Mouse (Mus musculus) kidney, embryonic 16.5 days (tissue): ENCODE results near the gene Tmem251. TPM values are rescaled to one million over a fixed set of nuclear protein-coding genes. Genes with fewer than 3 reads are reported as not detected.

Experiments
- ATAC-seq: fragments of 200-750 bp; cut with Nextera tagmentation; 2 replicates; pipeline ENCODE4 v1.8.0; 2017; ENCODE audit warnings: moderate TSS enrichment; ENCODE audit not compliant: low FRiP score, low TSS enrichment
- H3K27ac ChIP-seq: fragments of 300-500 bp; sonication (generic); 2 replicates; pipeline ENCODE4 v1.5.1; 2014; ENCODE audit warnings: low read length
- H3K27me3 ChIP-seq: fragments of 300-500 bp; sonication (generic); 2 replicates; pipeline ENCODE4 v1.6.1; 2014; ENCODE audit warnings: low read length, control low read depth, mixed read lengths; ENCODE audit not compliant: insufficient read depth
- H3K36me3 ChIP-seq: fragments of 300-500 bp; sonication (generic); 2 replicates; pipeline ENCODE4 v1.6.1; 2014; ENCODE audit warnings: low read length, control low read depth, mixed read lengths; ENCODE audit not compliant: insufficient read depth
- H3K4me1 ChIP-seq: fragments of 300-500 bp; sonication (generic); 2 replicates; pipeline ENCODE4 v1.6.1; 2014; ENCODE audit warnings: low read length, control low read depth, mixed read lengths; ENCODE audit not compliant: insufficient read depth
- H3K4me2 ChIP-seq: fragments of 300-500 bp; sonication (generic); replicated peaks from 2 replicates; pipeline ENCODE4 v1.6.1; 2014; ENCODE audit warnings: low read depth, low read length
- H3K4me3 ChIP-seq: fragments of 300-500 bp; sonication (generic); 2 replicates; pipeline ENCODE4 v1.5.1; 2014; ENCODE audit warnings: mild to moderate bottlenecking, low read length
- H3K9ac ChIP-seq: fragments of 300-500 bp; sonication (generic); replicated peaks from 2 replicates; pipeline ENCODE4 v1.6.1; 2014; ENCODE audit warnings: low read length
- H3K9me3 ChIP-seq: fragments of 300-500 bp; sonication (generic); 2 replicates; pipeline ENCODE4 v1.6.1; 2016; ENCODE audit warnings: low read length, control low read depth
- WGBS: fragments of 180-500 bp; shearing (Covaris S2); extraction: QIAGEN DNeasy Blood & Tissue Kit; methylation state at CpG from one replicate; pipeline ENCODE4 v1.1.7; 2014; 5-methylcytosine and 5-hydroxymethylcytosine counted together
- polyA plus RNA-seq: library from polyadenylated mRNA; unstranded; fragments of >200 nt; fragmentation: Nextera tagmentation; extraction: Ambion mirVana; gene quantifications from 2 replicates; pipeline ENCODE4 v1.2.1, GENCODE M21; 2015

The Tmem251 gene
- polyA plus RNA-seq, 1 experiment from 2014 or later = 11.0 TPM

DNA sequence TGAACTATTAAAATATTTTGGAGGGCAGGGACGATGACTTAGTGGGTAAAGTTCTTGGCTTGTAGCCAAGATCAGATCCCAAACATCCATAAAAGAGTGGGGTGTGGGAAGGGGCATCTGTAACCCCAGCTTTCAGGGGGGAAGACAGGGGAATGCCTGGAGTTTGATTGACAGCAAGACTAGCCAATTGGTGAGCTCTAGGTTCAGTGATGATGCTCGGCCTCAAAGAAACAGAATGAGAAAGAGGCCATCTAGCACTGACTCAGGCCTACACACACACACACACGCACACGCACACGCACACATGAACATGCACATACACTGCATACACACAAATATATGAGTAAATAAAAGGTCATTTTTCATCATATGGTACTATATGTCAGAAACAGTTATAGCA lies 33.7 kb upstream of the Tmem251 start:
- Histone ChIP-seq H3K4me2 (no peak overlapping the region), H3K4me1 (peaks cover 16% of the 10 kb centered on the region), H3K27me3 (no peaks in the 10 kb centered on the region), H3K9ac (no peak overlapping the region), H3K27ac (no peak overlapping the region), H3K4me3 (no peak overlapping the region), H3K36me3 (no peaks in the 10 kb centered on the region), H3K9me3 (no peaks in the 10 kb centered on the region)
- WGBS = 90% methylated on average over 5 of the region's 5 CpGs
- ATAC-seq = no peak

DNA sequence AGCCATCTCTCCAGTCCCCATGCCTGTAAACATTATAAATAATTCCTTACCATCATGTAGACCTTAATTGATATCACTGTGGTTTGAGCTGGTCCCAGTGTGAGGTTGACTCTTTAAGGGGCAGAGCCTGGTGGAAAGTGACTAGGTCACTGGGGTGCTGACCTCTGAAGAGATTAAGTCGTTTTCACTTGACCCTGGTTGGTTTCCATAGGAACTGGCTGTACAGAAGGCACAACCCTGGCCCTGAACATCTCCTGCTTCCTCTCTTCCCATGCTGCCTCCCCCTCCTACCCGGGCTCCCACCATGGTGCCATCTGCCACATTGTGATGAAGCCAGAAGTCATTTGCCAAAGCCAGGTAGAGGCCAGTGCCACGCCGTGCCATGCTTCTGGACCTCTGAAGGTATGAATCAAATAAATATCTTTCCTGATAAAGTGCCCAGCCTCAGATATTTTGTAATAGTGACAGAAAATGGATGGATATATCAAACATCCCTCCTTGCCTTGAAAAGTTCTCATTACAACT lies 32.6 kb upstream of the Tmem251 start:
- H3K36me3 ChIP-seq = no peaks in the 10 kb centered on the region
- H3K27me3 ChIP-seq = no peaks in the 10 kb centered on the region
- H3K4me3 ChIP-seq = no peak overlapping the region
- H3K9ac ChIP-seq = no peak overlapping the region
- H3K27ac ChIP-seq = no peak overlapping the region
- ATAC-seq = no peak
- H3K4me2 ChIP-seq = no peak overlapping the region
- WGBS = 62% methylated on average over 4 of the region's 4 CpGs
- H3K9me3 ChIP-seq = no peaks in the 10 kb centered on the region
- peaks cover 7% of the 10 kb centered on the region for H3K4me1 ChIP-seq

DNA sequence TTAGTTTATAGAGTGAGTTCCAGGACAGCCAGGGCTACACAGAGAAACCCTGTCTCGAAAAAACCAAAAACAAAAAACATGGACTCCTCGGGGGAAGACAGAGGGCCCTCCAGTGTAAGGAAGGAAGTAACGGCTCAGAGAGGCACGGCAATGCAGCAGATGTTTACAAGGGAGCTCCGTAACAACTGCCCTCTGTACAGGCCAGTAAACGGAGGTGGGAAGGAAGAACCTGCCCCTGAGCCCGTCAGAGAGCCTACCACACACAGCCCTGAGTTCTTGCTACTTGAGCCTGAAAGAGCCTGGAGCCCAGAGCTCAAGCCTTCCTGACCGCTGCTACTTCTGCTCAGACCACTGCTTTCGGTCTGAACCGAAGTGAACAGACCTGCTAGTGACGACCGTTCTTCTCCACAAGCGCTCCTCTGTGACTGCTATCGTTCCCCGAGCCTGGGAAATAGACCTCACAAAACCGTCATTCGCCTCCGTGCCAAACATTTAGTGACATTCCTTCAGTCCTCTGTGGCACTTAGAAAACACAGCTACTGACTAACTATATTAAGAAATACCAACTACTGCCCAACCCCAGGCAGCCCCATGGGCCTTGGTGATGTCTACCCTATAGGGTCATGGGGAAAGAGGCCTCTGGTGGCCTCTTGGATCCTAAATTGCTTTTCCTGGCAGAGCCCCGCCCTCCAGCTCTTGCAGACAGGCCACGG lies 30.3 kb upstream of the Tmem251 start:
- H3K9ac ChIP-seq = no peak overlapping the region
- no peak overlapping the region for H3K27ac ChIP-seq
- H3K27me3 ChIP-seq = no peaks in the 10 kb centered on the region

DNA sequence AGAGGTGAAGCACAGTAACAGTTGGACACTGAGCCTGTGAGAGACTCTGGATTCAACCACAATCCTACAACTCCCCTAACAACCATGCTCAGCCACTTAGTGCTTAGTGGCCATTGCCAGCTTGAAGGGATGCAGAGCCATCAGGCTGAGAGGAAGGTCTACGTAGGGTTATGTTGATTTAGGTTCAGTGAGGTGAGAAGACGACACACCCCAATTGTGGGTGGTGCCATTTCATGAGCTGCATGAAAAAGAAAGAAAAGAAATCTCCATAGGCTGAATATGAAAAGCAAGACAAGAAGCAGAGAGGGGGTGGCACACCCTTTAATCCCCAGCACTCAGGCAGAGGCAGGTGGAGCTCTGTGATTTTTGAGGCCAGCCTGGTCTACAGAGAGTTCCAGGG lies 29.4 kb upstream of the Tmem251 start:
- Histone ChIP-seq H3K4me1 (no peaks in the 10 kb centered on the region), H3K9me3 (no peaks in the 10 kb centered on the region), H3K9ac (no peak overlapping the region), H3K4me2 (no peak overlapping the region), H3K36me3 (no peaks in the 10 kb centered on the region), H3K4me3 (no peak overlapping the region), H3K27ac (no peak overlapping the region), H3K27me3 (no peaks in the 10 kb centered on the region)
- WGBS = 35% methylated on average over 2 of the region's 2 CpGs
- ATAC-seq = no peak

More for the DNA sequence above, 30.3 kb upstream of the Tmem251 start:
- no peaks in the 10 kb centered on the region for H3K36me3 ChIP-seq
- H3K4me1 ChIP-seq = peaks cover 3% of the 10 kb centered on the region; the same call in 1 of the 2 replicates
- H3K9me3 ChIP-seq = no peaks in the 10 kb centered on the region
- no peak overlapping the region for H3K4me2 ChIP-seq
- no peak overlapping the region for H3K4me3 ChIP-seq
- WGBS = 53% methylated on average over 20 of the region's 20 CpGs
- ATAC-seq = no peak

DNA sequence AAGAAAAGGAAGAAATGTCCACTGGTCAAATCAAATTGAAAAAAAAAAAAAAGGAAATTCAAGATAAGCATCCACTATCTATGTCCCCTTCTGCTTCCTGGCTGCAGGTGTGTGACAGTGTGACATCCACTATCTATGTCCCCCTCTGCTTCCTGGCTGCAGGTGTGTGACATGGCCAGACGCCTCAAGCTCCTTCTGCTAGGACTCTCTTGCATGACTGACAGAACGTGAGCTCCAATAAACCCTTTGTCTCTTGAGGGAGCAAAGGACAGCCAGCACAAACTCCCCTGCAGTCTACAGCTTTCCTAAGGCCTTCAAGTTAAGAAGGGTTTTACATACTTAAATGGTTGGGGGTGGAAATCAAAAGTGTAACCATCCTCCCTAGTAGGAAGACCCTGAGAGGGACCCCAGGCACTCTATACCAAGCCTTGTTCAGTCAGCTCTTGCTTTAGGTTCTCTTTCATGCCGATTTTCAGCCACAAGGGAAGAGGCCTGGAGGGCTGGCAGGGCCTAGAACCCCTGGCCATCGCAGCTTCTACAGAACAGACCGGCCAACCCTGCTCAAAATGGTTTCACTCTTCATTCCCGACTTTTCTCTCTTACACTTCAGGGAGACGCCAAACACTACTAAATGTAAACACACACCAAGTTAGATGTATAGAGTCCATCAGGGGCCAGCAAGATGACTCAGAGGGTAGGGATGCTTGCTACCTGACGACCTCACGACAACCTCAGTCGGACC lies 28.7 kb upstream of the Tmem251 start:
- H3K4me2 ChIP-seq = no peak overlapping the region
- no peak for ATAC-seq
- H3K27me3 ChIP-seq = no peaks in the 10 kb centered on the region
- H3K4me1 ChIP-seq = no peaks in the 10 kb centered on the region
- no peak overlapping the region for H3K27ac ChIP-seq
- H3K4me3 ChIP-seq = no peak overlapping the region
- 83% methylated on average over 10 of the region's 10 CpGs for WGBS
- H3K36me3 ChIP-seq = no peaks in the 10 kb centered on the region
- no peak overlapping the region for H3K9ac ChIP-seq
- H3K9me3 ChIP-seq = no peaks in the 10 kb centered on the region

DNA sequence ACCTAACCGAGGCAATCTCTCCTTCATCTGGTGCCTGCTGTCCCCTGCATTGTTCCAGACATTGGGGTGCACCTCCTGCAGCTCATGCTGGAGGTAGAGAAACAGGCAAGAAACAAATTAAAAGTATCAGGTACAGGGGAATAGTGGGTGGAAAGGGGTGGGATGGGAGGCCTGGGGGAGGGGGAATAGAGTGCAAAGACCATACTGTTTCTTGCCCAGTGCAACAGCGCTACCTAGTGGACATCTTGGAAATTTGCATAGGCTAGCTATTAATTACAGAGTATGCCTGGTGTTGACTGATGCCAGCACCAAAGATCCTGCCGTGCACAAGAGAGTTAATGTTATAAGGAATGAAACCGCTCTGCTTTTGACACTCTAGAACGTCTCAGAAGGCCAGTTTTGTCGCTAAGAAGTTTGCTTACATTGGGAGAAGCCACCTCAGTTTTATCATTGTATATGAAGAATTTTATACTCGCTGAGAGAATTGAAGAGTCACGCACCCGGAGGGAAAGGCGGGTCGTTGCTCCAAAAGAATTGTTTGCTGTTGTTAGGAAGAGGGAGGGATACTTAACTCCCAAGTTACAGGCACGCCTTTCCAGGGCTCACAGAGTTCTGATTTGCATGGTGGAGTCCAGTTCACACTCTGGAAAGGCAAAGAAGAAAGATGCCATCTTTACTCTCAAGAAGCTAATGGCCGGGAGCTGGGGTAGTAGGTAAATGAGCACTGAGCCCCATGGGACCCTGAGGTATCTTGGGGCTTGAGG lies 23.8 kb upstream of the Tmem251 start:
- Histone ChIP-seq H3K4me3 (no peak overlapping the region), H3K9ac (no peak overlapping the region), H3K4me2 (no peak overlapping the region), H3K27me3 (no peaks in the 10 kb centered on the region), H3K9me3 (no peaks in the 10 kb centered on the region), H3K27ac (no peak overlapping the region), H3K36me3 (no peaks in the 10 kb centered on the region), H3K4me1 (peaks cover 10% of the 10 kb centered on the region; the same call in 1 of the 2 replicates)
- 30% methylated on average over 13 of the region's 13 CpGs for WGBS
- peak; percentile 47; the same call in 1 of the 2 replicates for ATAC-seq

DNA sequence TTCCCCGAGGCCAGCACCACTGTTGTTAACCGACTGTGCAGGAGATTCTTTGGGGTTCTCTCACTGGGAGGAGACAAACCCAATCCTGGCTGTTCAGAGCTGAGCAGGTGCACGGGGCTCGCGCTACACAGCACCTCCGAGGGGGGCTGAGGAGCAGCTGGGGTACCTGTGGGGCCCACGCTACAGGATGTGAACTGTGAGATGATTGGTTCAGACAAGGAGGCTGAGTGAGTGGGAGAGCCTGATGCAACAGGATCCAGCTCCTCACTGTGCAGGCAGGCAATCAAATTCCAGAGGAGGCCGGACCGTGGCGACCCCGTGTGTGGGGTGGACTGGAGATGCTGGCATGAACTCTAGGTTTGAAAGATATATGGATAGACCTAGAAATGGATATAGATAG lies 21.1 kb upstream of the Tmem251 start:
- peaks cover 10% of the 10 kb centered on the region; the same call in 1 of the 2 replicates for H3K4me1 ChIP-seq
- peak overlapping the region; percentile 26; the same call in 1 of the 2 replicates for H3K4me2 ChIP-seq
- no peaks in the 10 kb centered on the region for H3K36me3 ChIP-seq
- ATAC-seq = peak; percentile 79
- no peaks in the 10 kb centered on the region for H3K9me3 ChIP-seq
- peak overlapping the region; percentile 64 for H3K27ac ChIP-seq
- H3K9ac ChIP-seq = peak overlapping the region; percentile 31; the same call in 1 of the 2 replicates
- H3K27me3 ChIP-seq = no peaks in the 10 kb centered on the region
- 23% methylated on average over 11 of the region's 11 CpGs for WGBS
- H3K4me3 ChIP-seq = no peak overlapping the region

DNA sequence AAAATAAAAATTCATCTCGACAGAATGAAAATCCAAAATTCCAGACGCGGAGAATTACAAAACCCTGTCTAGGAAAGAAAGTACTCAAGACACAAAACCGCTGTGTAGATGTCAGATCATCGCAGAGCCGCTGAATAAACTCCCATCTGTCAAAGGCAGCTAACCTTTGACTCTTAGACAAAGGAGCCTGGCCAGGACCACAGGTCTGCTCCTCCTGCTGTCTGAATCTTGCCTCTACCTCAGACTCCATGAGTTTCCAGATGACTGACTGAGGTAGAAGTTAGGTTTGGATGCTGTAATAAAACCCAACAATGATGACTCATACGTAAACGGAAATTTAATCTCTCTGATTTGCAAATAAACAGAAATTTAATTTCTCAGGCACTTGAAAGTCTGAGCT lies 20.6 kb upstream of the Tmem251 start:
- H3K9ac ChIP-seq = no peak overlapping the region
- no peak overlapping the region; the same call in 1 of the 2 replicates for H3K4me2 ChIP-seq
- ATAC-seq = no peak
- H3K4me3 ChIP-seq = no peak overlapping the region
- peaks cover 10% of the 10 kb centered on the region; the same call in 1 of the 2 replicates for H3K4me1 ChIP-seq
- 60% methylated on average over 8 of the region's 8 CpGs for WGBS
- H3K9me3 ChIP-seq = no peaks in the 10 kb centered on the region
- no peaks in the 10 kb centered on the region for H3K36me3 ChIP-seq
- peak overlapping the region; percentile 26 for H3K27ac ChIP-seq
- H3K27me3 ChIP-seq = no peaks in the 10 kb centered on the region

DNA sequence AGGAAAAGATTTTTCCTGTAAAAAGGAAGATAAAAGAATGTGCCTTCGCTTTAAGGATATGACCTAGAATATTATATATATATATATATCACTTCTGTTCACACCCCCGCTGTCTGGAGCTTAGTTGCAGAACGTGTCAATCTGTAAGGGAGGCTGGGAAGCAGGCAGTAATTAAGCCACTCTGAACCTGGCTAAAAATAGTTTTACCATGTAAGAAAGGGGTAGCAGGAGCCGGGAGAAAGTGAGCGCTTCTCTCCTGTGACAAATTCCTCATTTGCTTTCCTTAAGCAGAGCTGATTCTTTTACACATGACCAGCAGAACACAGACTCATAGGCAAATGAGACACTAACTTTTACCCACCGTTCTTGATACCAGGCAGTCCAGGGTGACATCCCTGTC lies 19.7 kb upstream of the Tmem251 start:
- Histone ChIP-seq H3K27me3 (no peaks in the 10 kb centered on the region), H3K36me3 (no peaks in the 10 kb centered on the region), H3K9ac (no peak overlapping the region), H3K4me3 (no peak overlapping the region), H3K9me3 (no peaks in the 10 kb centered on the region), H3K4me2 (no peak overlapping the region), H3K27ac (no peak overlapping the region), H3K4me1 (peaks cover 10% of the 10 kb centered on the region; the same call in 1 of the 2 replicates)
- WGBS = 59% methylated on average over 6 of the region's 6 CpGs
- ATAC-seq = no peak
